19 mouse cellular contexts compared by ENCODE assay signal in genomic region chr1:21292590-21292989, GRCm38 (mm10). TPM values are rescaled to one million over a fixed set of nuclear protein-coding genes. Genes with fewer than 3 reads are reported as not detected.
"Had no signal": no experiment of that assay in that cellular context is flagged by ENCODE, and none has a peak within 500 bp of the region (broad histone marks: within the 10 kb centered on the region; RNA-seq: fewer than 3 reads in every experiment).

No protein-coding gene starts in this region.

- H3K4me2 ChIP-seq: lung, embryonic 14.5 days; midbrain, embryonic 12.5 days; midbrain, embryonic 15.5 days; neural tube, embryonic 12.5 days; stomach, embryonic 15.5 days had no signal

- H3K36me3 ChIP-seq: midbrain, embryonic 10.5 days; midbrain, embryonic 12.5 days; midbrain, embryonic 15.5 days; neural tube, embryonic 12.5 days; stomach, embryonic 15.5 days had no signal

- H3K4me3 ChIP-seq: midbrain, embryonic 10.5 days; midbrain, embryonic 12.5 days; midbrain, embryonic 15.5 days; neural tube, embryonic 12.5 days; stomach, embryonic 15.5 days had no signal

- ATAC-seq: midbrain, embryonic 15.5 days had no signal

- H3K27me3 ChIP-seq: midbrain, embryonic 12.5 days; midbrain, embryonic 15.5 days; neural tube, embryonic 12.5 days; stomach, embryonic 15.5 days had no signal

- DNase-seq: lung, adult 18-20 months; lung, embryonic 14.5 days; lung, postnatal 10 days; lung, postnatal 4 days; right cerebral cortex, postnatal 14 days; thymus, adult 2 months; thymus, postnatal 25 days; thymus, postnatal 4 days had no signal

- H3K27ac ChIP-seq: midbrain, embryonic 10.5 days; midbrain, embryonic 12.5 days; midbrain, embryonic 15.5 days; neural tube, embryonic 12.5 days; stomach, embryonic 15.5 days; stomach, postnatal 0 days had no signal

- H3K4me1 ChIP-seq: midbrain, embryonic 10.5 days; midbrain, embryonic 12.5 days; midbrain, embryonic 15.5 days; neural tube, embryonic 12.5 days; stomach, embryonic 15.5 days had no signal

- H3K9me3 ChIP-seq: midbrain, embryonic 10.5 days; midbrain, embryonic 12.5 days; midbrain, embryonic 15.5 days; neural tube, embryonic 12.5 days; stomach, embryonic 15.5 days had no signal

- H3K9ac ChIP-seq: lung, embryonic 14.5 days; midbrain, embryonic 12.5 days; midbrain, embryonic 15.5 days; neural tube, embryonic 12.5 days; stomach, embryonic 15.5 days had no signal

RNA-seq across cellular contexts. Expression of gene Khdc1a, which starts 56.9 kb away (rescaled TPM):
- polyA plus RNA-seq: lung, embryonic 14.5 days; lung, embryonic 16.5 days; midbrain, embryonic 10.5 days; midbrain, embryonic 12.5 days; midbrain, embryonic 15.5 days; midbrain, postnatal 0 days; neural tube, embryonic 12.5 days; neural tube, embryonic 14.5 days; spleen, adult 2 months; stomach, embryonic 15.5 days; testis, adult 2 months had no signal
